8 mouse cellular contexts compared by ENCODE assay signal in genomic region chr9:57439522-57440295, GRCm38 (mm10). TPM values are rescaled to one million over a fixed set of nuclear protein-coding genes. Genes with fewer than 3 reads are reported as not detected.
DNase-seq lines count a peak whose midpoint lies in the region; ATAC-seq and TF ChIP-seq lines count a peak whose summit lies in the region.

Gene Ppcdc (minus strand): TSS chr9:57440124.

- H3K9me3 ChIP-seq in heart, embryonic 12.5 days (replicated peaks) = no peaks in the 10 kb centered on the region
- H3K9me3 ChIP-seq in kidney, postnatal 0 days (replicated peaks; ENCODE audit: low read length) = no peaks in the 10 kb centered on the region
- no peaks in the 10 kb centered on the region for H3K9me3 ChIP-seq in liver, embryonic 11.5 days (ENCODE audit: control insufficient read depth, low read length)
- H3K9me3 ChIP-seq in stomach, embryonic 14.5 days (ENCODE audit: control insufficient read depth, low read depth, low read length) = no peaks in the 10 kb centered on the region

- peak; percentile 96 for DNase-seq in CD4-positive helper T cell, adult 2 months (ENCODE audit: low read depth, low spot score)
- DNase-seq in brain, embryonic 18.5 days (ENCODE audit: low read depth, low spot score) = peak; percentile 93
- DNase-seq in kidney, postnatal 0 days (ENCODE audit: low spot score) = peak; percentile 98
- DNase-seq in liver, embryonic 11.5 days (ENCODE audit: low spot score) = peak; percentile 86
- peak; percentile 95 for DNase-seq in naive thymus-derived CD4-positive, alpha-beta T cell, adult 2 months (ENCODE audit: low read depth)

- H3K4me2 ChIP-seq in heart, embryonic 12.5 days = peak within 1 kb of the TSS; percentile 77
- peak within 1 kb of the TSS; percentile 72 for H3K4me2 ChIP-seq in kidney, postnatal 0 days (ENCODE audit: low read length)
- peak within 1 kb of the TSS; percentile 81 for H3K4me2 ChIP-seq in liver, embryonic 11.5 days
- peak within 1 kb of the TSS; percentile 72 for H3K4me2 ChIP-seq in stomach, embryonic 14.5 days (replicated peaks; ENCODE audit: low read depth, low read length)

- H3K27ac ChIP-seq in heart, embryonic 12.5 days (ENCODE audit: poor library complexity, severe bottlenecking) = peak within 1 kb of the TSS; percentile 73
- peak within 1 kb of the TSS; percentile 60 for H3K27ac ChIP-seq in kidney, postnatal 0 days
- peak within 1 kb of the TSS; percentile 82 for H3K27ac ChIP-seq in liver, embryonic 11.5 days (ENCODE audit: low read depth, low read length)
- H3K27ac ChIP-seq in stomach, embryonic 14.5 days (ENCODE audit: low read length) = peak within 1 kb of the TSS; percentile 66; the same call in 1 of the 2 replicates

- ATAC-seq in erythroid progenitor cell, adult 5-6 weeks (replicated peaks; ENCODE audit: low FRiP score, poor library complexity, severe bottlenecking) = peak; percentile 97
- peak; percentile 91 for ATAC-seq in heart, embryonic 12.5 days (ENCODE audit: insufficient number of reproducible peaks, low FRiP score)
- peak; percentile 91 for ATAC-seq in kidney, postnatal 0 days (replicated peaks; ENCODE audit: low FRiP score, low read depth)
- ATAC-seq in liver, embryonic 11.5 days (replicated peaks; ENCODE audit: low FRiP score) = peak; percentile 97
- ATAC-seq in stomach, embryonic 14.5 days (ENCODE audit: insufficient number of reproducible peaks, insufficient read depth, low FRiP score, low read depth) = peak; percentile 95

- H3K4me1 ChIP-seq in heart, embryonic 12.5 days (replicated peaks) = peaks cover 23% of the 10 kb centered on the region
- H3K4me1 ChIP-seq in kidney, postnatal 0 days (replicated peaks; ENCODE audit: insufficient read depth, low read length) = peaks cover 10% of the 10 kb centered on the region; the same call in 1 of the 2 replicates
- H3K4me1 ChIP-seq in liver, embryonic 11.5 days (replicated peaks; ENCODE audit: control insufficient read depth, insufficient read depth, low read length) = peaks cover 24% of the 10 kb centered on the region
- 0 out of 2 replicates have a peak, but pooled peaks cover 7% of the 10 kb centered on the region for H3K4me1 ChIP-seq in stomach, embryonic 14.5 days (ENCODE audit: control insufficient read depth, insufficient read depth, low read length)

- H3K27me3 ChIP-seq in heart, embryonic 12.5 days (replicated peaks) = no peaks in the 10 kb centered on the region
- H3K27me3 ChIP-seq in kidney, postnatal 0 days (ENCODE audit: insufficient read depth, low read length) = no peaks in the 10 kb centered on the region
- no peaks in the 10 kb centered on the region for H3K27me3 ChIP-seq in liver, embryonic 11.5 days (replicated peaks; ENCODE audit: control insufficient read depth, insufficient read depth, low read length)
- H3K27me3 ChIP-seq in stomach, embryonic 14.5 days (ENCODE audit: control insufficient read depth, insufficient read depth, low read length) = no peaks in the 10 kb centered on the region

- peak within 1 kb of the TSS; percentile 60 for H3K4me3 ChIP-seq in heart, embryonic 12.5 days
- H3K4me3 ChIP-seq in kidney, postnatal 0 days (replicated peaks; ENCODE audit: low read depth, low read length) = peak within 1 kb of the TSS; percentile 43
- peak within 1 kb of the TSS; percentile 61 for H3K4me3 ChIP-seq in liver, embryonic 11.5 days (ENCODE audit: low read depth, low read length)
- H3K4me3 ChIP-seq in stomach, embryonic 14.5 days (ENCODE audit: low read depth, low read length) = peak within 1 kb of the TSS; percentile 45

- H3K36me3 ChIP-seq in heart, embryonic 12.5 days = peaks cover 4% of the 10 kb centered on the region; the same call in 1 of the 2 replicates
- no peaks in the 10 kb centered on the region for H3K36me3 ChIP-seq in kidney, postnatal 0 days (ENCODE audit: insufficient read depth, low read length)
- H3K36me3 ChIP-seq in liver, embryonic 11.5 days (ENCODE audit: control insufficient read depth, insufficient read depth, low read length) = no peaks in the 10 kb centered on the region; the same call in 1 of the 2 replicates
- peaks cover 4% of the 10 kb centered on the region for H3K36me3 ChIP-seq in stomach, embryonic 14.5 days (ENCODE audit: control insufficient read depth, insufficient read depth, low read length)

- peak within 1 kb of the TSS; percentile 77 for H3K9ac ChIP-seq in heart, embryonic 12.5 days
- peak within 1 kb of the TSS; percentile 57; the same call in 1 of the 2 replicates for H3K9ac ChIP-seq in kidney, postnatal 0 days (ENCODE audit: low read depth, low read length)
- H3K9ac ChIP-seq in liver, embryonic 11.5 days (ENCODE audit: low read depth, low read length) = peak within 1 kb of the TSS; percentile 82
- H3K9ac ChIP-seq in stomach, embryonic 14.5 days (replicated peaks; ENCODE audit: low read depth, low read length) = peak within 1 kb of the TSS; percentile 63

- TF ChIP-seq CTCF in kidney, postnatal 0 days (IDR thresholded peaks at IDR 0.05; ENCODE audit: low read depth) = no peak

- 3% methylated on average over 32 of the region's 32 CpGs for WGBS in heart, embryonic 12.5 days
- WGBS in kidney, postnatal 0 days = 3% methylated on average over 32 of the region's 32 CpGs
- WGBS in liver, embryonic 11.5 days = 3% methylated on average over 32 of the region's 32 CpGs
- whole genome bisulfite sequencing in stomach, embryonic 14.5 days = 2% methylated on average over 32 of the region's 32 CpGs

RNA-seq across cellular contexts. Expression of gene Ppcdc, which starts in this region (rescaled TPM):
- total RNA-seq in erythroid progenitor cell, adult 5-6 weeks (2015; ENCODE audit: low replicate concordance) = 9.4 and 17.2 TPM in 2 replicates
- 5.0 and 6.1 TPM in 2 replicates for total RNA-seq in erythroid progenitor cell, adult 5-6 weeks (2017; ENCODE audit: low replicate concordance)
- polyA plus RNA-seq in heart, embryonic 12.5 days (2016; fragmentation: Nextera tagmentation; extraction: Ambion mirVana) = 19.4 and 20.2 TPM in 2 replicates
- polyA plus RNA-seq in kidney, postnatal 0 days (2015; fragmentation: Nextera tagmentation; extraction: Ambion mirVana) = 29.6 and 34.8 TPM in 2 replicates
- polyA plus RNA-seq in liver, embryonic 11.5 days (2014; fragmentation: Nextera tagmentation; extraction: Ambion mirVana) = 19.9 and 22.0 TPM in 2 replicates
- polyA plus RNA-seq in stomach, embryonic 14.5 days (2014; fragmentation: Nextera tagmentation; extraction: Ambion mirVana) = 30.1 and 32.7 TPM in 2 replicates

Comparison
In these comparisons a context has a peak if more than half of its experiments do, and no peak if none do; other contexts are left out.
1. Peak in every context shown above with its lines: DNase-seq, ATAC-seq, H3K4me3 ChIP-seq and H3K27ac ChIP-seq.